Mouse (Mus musculus) small intestine, adult 2 months (tissue): ENCODE data around the gene Lmbrd2. TPM values are rescaled to one million over a fixed set of nuclear protein-coding genes. Genes with fewer than 3 reads are reported as not detected.
A peak's percentile ranks its signal among the peaks of the same experiment; 100 is the strongest.

Source experiments
- H3K27ac ChIP-seq: fragments of 200-500 bp; 2 replicates; pipeline ENCODE4 v1.5.1; 2012; ENCODE audit warnings: low read depth, low read length, control low read depth, inconsistent platforms; ENCODE audit not compliant: insufficient read depth
- H3K27me3 ChIP-seq: fragments of 200-500 bp; 2 replicates; pipeline ENCODE4 v1.6.1; 2012; ENCODE audit warnings: mild to moderate bottlenecking, moderate library complexity, low read length, inconsistent platforms; ENCODE audit not compliant: control insufficient read depth, insufficient read depth
- H3K36me3 ChIP-seq: fragments of 200-500 bp; 2 replicates; pipeline ENCODE4 v1.6.1; 2012; ENCODE audit warnings: mild to moderate bottlenecking, low read length, control low read depth, inconsistent platforms; ENCODE audit not compliant: control insufficient read depth, insufficient read depth
- H3K4me1 ChIP-seq: fragments of 200-500 bp; 2 replicates; pipeline ENCODE4 v1.6.1; 2012; ENCODE audit warnings: low read length, inconsistent platforms, mixed read lengths; ENCODE audit not compliant: control insufficient read depth, insufficient read depth, insufficient read length
- H3K4me3 ChIP-seq: fragments of 200-500 bp; 2 replicates; pipeline ENCODE4 v1.5.1; 2012; ENCODE audit warnings: low read depth, mild to moderate bottlenecking, control low read depth, inconsistent platforms, low read length, moderate library complexity
- CTCF ChIP-seq: fragments of 200-500 bp; IDR thresholded peaks from 2 replicates; pipeline ENCODE4 v1.5.1; 2012; ENCODE audit warnings: low read depth, mild to moderate bottlenecking, control low read depth, inconsistent platforms, low read length, moderate library complexity, mixed read lengths; ENCODE audit not compliant: insufficient replicate concordance, insufficient read length; ENCODE audit errors: extremely low read depth
- POLR2A ChIP-seq: fragments of 200-500 bp; IDR thresholded peaks from 2 replicates; pipeline ENCODE4 v1.6.1; 2012; ENCODE audit warnings: low read depth, mild to moderate bottlenecking, control low read depth, inconsistent platforms, low read length, moderate library complexity
- WGBS: fragments of 180-500 bp; shearing (Covaris S2); methylation state at CpG from one replicate; pipeline ENCODE4 v1.1.7; 2018; 5-methylcytosine and 5-hydroxymethylcytosine counted together
- polyA plus RNA-seq: library from polyadenylated mRNA; depleted of rRNA; stranded (reverse); fragments of >200 nt; gene quantifications from 2 replicates; pipeline ENCODE4 v1.2.3, GENCODE M21; 2012

Lmbrd2 gene
- polyA plus RNA-seq, 1 experiment = 10.8 TPM

GRCm38 (mm10) chr15:9110526-9111347 lies 29.6 kb upstream of the Lmbrd2 start:
- Histone ChIP-seq H3K4me1 (no peaks in the 10 kb centered on the region), H3K36me3 (peaks cover 27% of the 10 kb centered on the region), H3K4me3 (no peak overlapping the region), H3K27ac (no peak overlapping the region), H3K27me3 (no peaks in the 10 kb centered on the region)
- no peak for TF ChIP-seq CTCF
- WGBS = 86% methylated on average over 6 of the region's 6 CpGs

- no peak overlapping the region for H3K4me3 ChIP-seq
- H3K36me3 ChIP-seq = peaks cover 30% of the 10 kb centered on the region
- 62% methylated on average over 3 of the region's 3 CpGs for WGBS
- no peak for TF ChIP-seq CTCF
- no peak for TF ChIP-seq POLR2A
- no peaks in the 10 kb centered on the region for H3K4me1 ChIP-seq
- H3K27ac ChIP-seq = no peak overlapping the region
- no peaks in the 10 kb centered on the region for H3K27me3 ChIP-seq
Observed at GRCm38 (mm10) chr15:9111648-9112047, 28.7 kb upstream of the Lmbrd2 start.

GRCm38 (mm10) chr15:9113556-9113955 lies 26.8 kb upstream of the Lmbrd2 start:
- no peak overlapping the region for H3K27ac ChIP-seq
- no peaks in the 10 kb centered on the region for H3K27me3 ChIP-seq
- no peak for TF ChIP-seq CTCF
- peaks cover 23% of the 10 kb centered on the region for H3K36me3 ChIP-seq
- no peaks in the 10 kb centered on the region for H3K4me1 ChIP-seq
- no peak overlapping the region for H3K4me3 ChIP-seq
- WGBS = 67% methylated on average over 9 of the region's 9 CpGs

GRCm38 (mm10) chr15:9114131-9114530 lies 26.2 kb upstream of the Lmbrd2 start:
- no peak overlapping the region for H3K4me3 ChIP-seq
- H3K36me3 ChIP-seq = peaks cover 23% of the 10 kb centered on the region
- WGBS = 76% methylated on average over 4 of the region's 4 CpGs
- no peaks in the 10 kb centered on the region for H3K27me3 ChIP-seq
- H3K27ac ChIP-seq = no peak overlapping the region
- H3K4me1 ChIP-seq = no peaks in the 10 kb centered on the region
- no peak for TF ChIP-seq CTCF
- TF ChIP-seq POLR2A = no peak

- Histone ChIP-seq H3K36me3 (peaks cover 23% of the 10 kb centered on the region), H3K4me3 (no peak overlapping the region), H3K27ac (no peak overlapping the region), H3K27me3 (no peaks in the 10 kb centered on the region), H3K4me1 (no peaks in the 10 kb centered on the region)
- TF ChIP-seq POLR2A (no peak), CTCF (no peak)
- 28% methylated on average over 5 of the region's 5 CpGs for WGBS
Observed at GRCm38 (mm10) chr15:9114599-9114998, 25.8 kb upstream of the Lmbrd2 start.

GRCm38 (mm10) chr15:9118852-9119251 lies 21.5 kb upstream of the Lmbrd2 start:
- Histone ChIP-seq H3K4me3 (no peak overlapping the region), H3K27ac (no peak overlapping the region), H3K4me1 (no peaks in the 10 kb centered on the region), H3K27me3 (no peaks in the 10 kb centered on the region), H3K36me3 (peaks cover 25% of the 10 kb centered on the region)
- TF ChIP-seq CTCF (no peak), POLR2A (no peak)
- 71% methylated on average over 4 of the region's 4 CpGs for WGBS

- H3K4me1 ChIP-seq = no peaks in the 10 kb centered on the region
- WGBS = 97% methylated on average over 2 of the region's 2 CpGs
- H3K27ac ChIP-seq = no peak overlapping the region
- H3K27me3 ChIP-seq = no peaks in the 10 kb centered on the region
- no peak overlapping the region for H3K4me3 ChIP-seq
- TF ChIP-seq POLR2A (no peak), CTCF (peak; percentile 98; the same call in 1 of the 2 replicates)
- peaks cover 25% of the 10 kb centered on the region for H3K36me3 ChIP-seq
Observed at GRCm38 (mm10) chr15:9120081-9120480, 20.3 kb upstream of the Lmbrd2 start.
